Mouse (Mus musculus): ENCODE results near the gene Pold1.

Pold1 gene

GRCm38 (mm10) chr7:44581637-44582036, 33.0 kb upstream of the Pold1 start:
- no peak for DNase-seq (ENCODE audit: low spot score)

- no peak for DNase-seq (ENCODE audit: low spot score)
Measured at GRCm38 (mm10) chr7:44576333-44576844, 27.7 kb upstream of the Pold1 start.

GRCm38 (mm10) chr7:44572956-44573484, 24.4 kb upstream of the Pold1 start:
- DNase-seq (ENCODE audit: low spot score) = no peak

- DNase-seq (ENCODE audit: low spot score) = no peak
Measured at GRCm38 (mm10) chr7:44572213-44572701, 23.6 kb upstream of the Pold1 start, which contains the start of gene Napsa. Napsa (plus strand) TSS chr7:44572380.

- DNase-seq (ENCODE audit: low spot score) = no peak
Measured at GRCm38 (mm10) chr7:44571811-44572210, 23.2 kb upstream of the Pold1 start.

- no peak for DNase-seq (ENCODE audit: low spot score)
Measured at GRCm38 (mm10) chr7:44570989-44571388, 22.3 kb upstream of the Pold1 start.

GRCm38 (mm10) chr7:44568803-44569202, 20.2 kb upstream of the Pold1 start:
- DNase-seq (ENCODE audit: low spot score) = no peak

GRCm38 (mm10) chr7:44565414-44565813, 16.8 kb upstream of the Pold1 start:
- DNase-seq (ENCODE audit: low spot score) = no peak

- DNase-seq (ENCODE audit: low spot score) = no peak
Measured at GRCm38 (mm10) chr7:44564486-44564885, 15.8 kb upstream of the Pold1 start.

- DNase-seq (ENCODE audit: low spot score) = no peak
Measured at GRCm38 (mm10) chr7:44563284-44563683, 14.6 kb upstream of the Pold1 start.

- DNase-seq (ENCODE audit: low spot score) = peak; percentile 75
Measured at GRCm38 (mm10) chr7:44560435-44561400, 12.1 kb upstream of the Pold1 start.

- DNase-seq (ENCODE audit: low spot score) = no peak
Measured at GRCm38 (mm10) chr7:44557629-44558028, 9.0 kb upstream of the Pold1 start.

GRCm38 (mm10) chr7:44553826-44554225, 5.2 kb upstream of the Pold1 start, which contains the start of gene Nr1h2:
Nr1h2 (minus strand) TSS chr7:44553951.
- DNase-seq (ENCODE audit: low spot score) = peak; percentile 92

GRCm38 (mm10) chr7:44553196-44553764, 4.6 kb upstream of the Pold1 start:
- DNase-seq (ENCODE audit: low spot score) = peak; percentile 84

- DNase-seq (ENCODE audit: low spot score) = no peak
Measured at GRCm38 (mm10) chr7:44552141-44552908, 3.7 kb upstream of the Pold1 start.

GRCm38 (mm10) chr7:44551731-44552130, 3.1 kb upstream of the Pold1 start:
- no peak for DNase-seq (ENCODE audit: low spot score)

GRCm38 (mm10) chr7:44551301-44551700, 2.7 kb upstream of the Pold1 start:
- DNase-seq (ENCODE audit: low spot score) = no peak

GRCm38 (mm10) chr7:44550409-44550678, 1.7 kb upstream of the Pold1 start:
- DNase-seq (ENCODE audit: low spot score) = no peak

- DNase-seq (ENCODE audit: low spot score) = no peak
Measured at GRCm38 (mm10) chr7:44549621-44550408, 1.2 kb upstream of the Pold1 start.

GRCm38 (mm10) chr7:44547725-44548124, 924 bp downstream of the Pold1 start:
- no peak for DNase-seq (ENCODE audit: low spot score)

GRCm38 (mm10) chr7:44547041-44547440, 1.6 kb downstream of the Pold1 start:
- no peak for DNase-seq (ENCODE audit: low spot score)
